Mouse (Mus musculus): ENCODE measurements around the gene Thoc5.

DNA sequence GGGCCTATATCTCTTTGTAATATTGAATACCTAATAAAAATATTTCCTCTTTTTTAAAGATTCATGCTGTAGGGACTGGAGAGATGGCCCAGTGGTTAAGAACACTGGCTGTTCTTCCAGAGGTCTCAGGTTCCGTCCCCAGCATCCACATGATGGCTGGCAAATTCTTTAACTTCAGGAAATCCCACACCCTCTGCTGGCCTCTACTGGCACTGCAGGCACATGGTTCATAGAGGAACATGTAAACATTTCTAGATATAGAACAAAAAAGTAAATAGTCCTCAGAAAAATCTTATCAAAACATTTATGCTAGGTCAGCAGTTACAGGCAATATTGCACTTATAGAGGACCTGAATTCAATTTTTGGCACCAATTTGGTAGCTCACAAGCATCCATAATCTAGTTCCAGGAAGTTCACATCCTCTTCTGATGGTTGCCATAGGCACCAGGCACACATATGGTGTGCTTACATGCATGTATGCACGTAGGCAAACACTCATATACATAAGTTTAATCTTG, 9.7 kb upstream of the Thoc5 start:
- TF ChIP-seq CTCF (IDR thresholded peaks at IDR 0.05; ENCODE audit: borderline replicate concordance, insufficient read depth, low read depth, low read length), result peak; percentile 47; the same call in 1 of the 2 replicates
- no peak for TF ChIP-seq POLR2A (IDR thresholded peaks at IDR 0.05; ENCODE audit: borderline replicate concordance, insufficient read depth, low read length)
